ENCODE assay signal across 35 mouse cellular contexts in genomic region chr3:93527300-93527699, GRCm38 (mm10). TPM values are rescaled to one million over a fixed set of nuclear protein-coding genes. Genes with fewer than 3 reads are reported as not detected.
"Had no signal": no experiment of that assay in that cellular context is flagged by ENCODE, and none has a peak within 500 bp of the region (broad histone marks: within the 10 kb centered on the region; RNA-seq: fewer than 3 reads in every experiment).

No protein-coding gene starts in this region.

- H3K36me3 ChIP-seq: hindbrain, embryonic 13.5 days; hindbrain, embryonic 15.5 days had no signal

- H3K27me3 ChIP-seq: heart, embryonic 12.5 days; hindbrain, embryonic 13.5 days; hindbrain, embryonic 15.5 days; limb, embryonic 12.5 days had no signal

- H3K27ac ChIP-seq: heart, embryonic 10.5 days; hindbrain, embryonic 13.5 days; hindbrain, embryonic 15.5 days; hindbrain, postnatal 0 days; layer of hippocampus, adult 2 months; left cerebral cortex, adult 2 months; limb, embryonic 10.5 days; limb, embryonic 12.5 days had no signal

- DNase-seq: forebrain, postnatal 0 days; gastrocnemius, postnatal 14 days; gastrocnemius, postnatal 36 days; heart, adult 18-20 months; heart, postnatal 10 days; heart, postnatal 36 days; kidney, adult 11 months; kidney, adult 2 months; kidney, adult 9 months; kidney, postnatal 10 days; kidney, postnatal 25 days; liver had no signal

- H3K9me3 ChIP-seq: heart, embryonic 10.5 days; hindbrain, embryonic 13.5 days; hindbrain, embryonic 15.5 days; limb, embryonic 10.5 days; limb, embryonic 12.5 days had no signal

- H3K4me1 ChIP-seq: heart, embryonic 10.5 days; hindbrain, embryonic 13.5 days; hindbrain, embryonic 15.5 days; limb, embryonic 10.5 days; limb, embryonic 12.5 days had no signal

- H3K4me2 ChIP-seq: heart, embryonic 12.5 days; hindbrain, embryonic 13.5 days; hindbrain, embryonic 15.5 days; limb, embryonic 12.5 days; liver, embryonic 11.5 days had no signal

- H3K4me3 ChIP-seq: heart, embryonic 10.5 days; heart, embryonic 12.5 days; hindbrain, embryonic 13.5 days; hindbrain, embryonic 15.5 days; layer of hippocampus, adult 2 months; left cerebral cortex, adult 2 months; limb, embryonic 10.5 days; limb, embryonic 12.5 days had no signal

- H3K9ac ChIP-seq: forebrain, postnatal 0 days; heart, embryonic 12.5 days; hindbrain, embryonic 13.5 days; hindbrain, embryonic 15.5 days; limb, embryonic 12.5 days had no signal

- ATAC-seq: forebrain, postnatal 0 days; hindbrain, postnatal 0 days; intestine, embryonic 16.5 days had no signal

RNA-seq across cellular contexts. Expression of gene Tchhl1, which starts 58.7 kb away (rescaled TPM):
- total RNA-seq: forebrain, postnatal 0 days; gastrocnemius, adult 8-10 months; gastrocnemius, postnatal 14 days; gastrocnemius, postnatal 36 days; heart, adult 18-20 months; heart, adult 8-10 months; heart, postnatal 10 days; heart, postnatal 36 days; hematopoietic stem cell, adult 5-6 weeks; hindbrain, postnatal 0 days; layer of hippocampus, adult 2 months; layer of hippocampus, postnatal 10 days; layer of hippocampus, postnatal 25 days; left cerebral cortex, adult 2 months; left cerebral cortex, postnatal 14 days; left cerebral cortex, postnatal 36 days had no signal
- polyA plus RNA-seq: forebrain, postnatal 0 days; heart, embryonic 10.5 days; heart, embryonic 12.5 days; heart, embryonic 14.5 days; heart, embryonic 16.5 days; hindbrain, embryonic 11.5 days; hindbrain, embryonic 13.5 days; hindbrain, postnatal 0 days; intestine, embryonic 14.5 days; intestine, embryonic 16.5 days; limb, embryonic 10.5 days; limb, embryonic 12.5 days; limb, embryonic 14.5 days; liver, embryonic 11.5 days had no signal
